Mouse (Mus musculus): ENCODE data around the gene Wars. TPM values are rescaled to one million over a fixed set of nuclear protein-coding genes. Genes with fewer than 3 reads are reported as not detected.

Wars gene
- 83.3 TPM for polyA plus RNA-seq (2017; shearing (Covaris generic))

GRCm38 (mm10) chr12:108893715-108894431 lies at the start of gene Wars:
Gene Wars (minus strand): TSS chr12:108894174.

GRCm38 (mm10) chr12:108892989-108893714 lies 822 bp downstream of the Wars start, which contains the start of gene Wdr25:
Gene Wdr25 (plus strand): TSS chr12:108893631.

GRCm38 (mm10) chr12:108835840-108836409 lies 58.0 kb downstream of the Wars start, which contains the start of the genes Slc25a29 and Slc25a47:
Gene Slc25a29 (minus strand): TSS chr12:108835883.
Gene Slc25a47 (plus strand): TSS chr12:108836046.

Other genes starting within 250 kb of the Wars start
- gene Degs2, start 191.9 kb downstream of the Wars start, polyA plus RNA-seq (2017; shearing (Covaris generic)) = 5.4 TPM
- 14.4 TPM for gene Yy1, start 101.2 kb downstream of the Wars start, polyA plus RNA-seq (2017; shearing (Covaris generic))
- gene Slc25a29, start 58.3 kb downstream of the Wars start, polyA plus RNA-seq (2017; shearing (Covaris generic)) = 10.9 TPM
- gene Slc25a47, start 58.1 kb downstream of the Wars start, polyA plus RNA-seq (2017; shearing (Covaris generic)) = 1.4 TPM
- 9.4 TPM for gene Wdr25, start 543 bp downstream of the Wars start, polyA plus RNA-seq (2017; shearing (Covaris generic))
- gene Begain, start 174.0 kb upstream of the Wars start, polyA plus RNA-seq (2017; shearing (Covaris generic)) = 3.0 TPM